In the genomic region with DNA sequence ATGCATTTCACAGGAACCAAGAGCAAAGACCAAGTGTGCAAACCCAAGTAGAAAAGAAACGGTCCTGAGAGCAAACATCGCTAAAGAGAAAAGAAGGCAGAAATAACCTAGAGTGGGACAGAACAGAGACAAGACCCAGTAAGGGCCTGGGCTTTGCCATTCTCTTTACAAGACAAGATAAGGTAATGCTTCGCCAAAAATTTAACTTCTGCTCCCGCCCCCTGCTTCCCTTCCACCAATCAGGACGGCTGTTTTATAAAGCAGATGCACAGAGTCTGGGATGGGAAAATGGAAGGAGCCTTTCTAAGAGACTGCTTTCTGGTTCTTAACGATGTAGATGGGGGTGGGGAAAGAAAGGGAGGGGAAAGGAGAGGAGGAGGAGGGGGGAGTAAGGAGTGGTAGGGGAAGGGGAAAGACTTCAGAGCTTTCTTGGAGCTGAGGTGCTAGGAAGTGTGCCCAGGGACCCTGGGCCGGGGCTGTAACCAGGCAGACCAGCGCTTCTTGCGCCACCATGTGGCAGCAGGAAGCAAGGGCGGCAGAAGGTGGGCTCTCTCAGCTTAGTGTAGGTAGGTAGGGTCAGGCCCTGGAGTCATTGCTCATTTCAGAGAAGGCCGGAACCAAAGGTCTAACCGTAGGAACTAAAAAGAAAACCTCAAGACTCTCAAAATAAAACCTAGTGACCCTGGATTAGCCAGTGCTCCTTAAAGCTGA, we compare ENCODE assay signal across 9 mouse cellular contexts.
DNase-seq lines count a peak whose midpoint lies in the region; ATAC-seq lines count a peak whose summit lies in the region.
"Had no signal": no experiment of that assay in that cellular context is flagged by ENCODE, and none has a peak within 500 bp of the region (broad histone marks: within the 10 kb centered on the region; RNA-seq: fewer than 3 reads in every experiment).

No protein-coding gene starts in this region.

- H3K9ac ChIP-seq in limb, embryonic 11.5 days (ENCODE audit: low read length), result no peak overlapping the region

- H3K27ac ChIP-seq in limb, embryonic 11.5 days (replicated peaks; ENCODE audit: low read depth, low read length), result no peak overlapping the region
- H3K27ac ChIP-seq in limb, embryonic 10.5 days, result no peak overlapping the region
- no peak overlapping the region for H3K27ac ChIP-seq in embryonic facial prominence, embryonic 10.5 days (replicated peaks)

- DNase-seq in limb, embryonic 11.5 days (ENCODE audit: low spot score), result peak; percentile 46
- no peak for DNase-seq in limb, embryonic 10.5 days (ENCODE audit: low spot score)
- DNase-seq in R1 (ENCODE audit: low read depth, low spot score), result peak; percentile 50
- peak; percentile 48 for DNase-seq in embryonic facial prominence, embryonic 10.5 days (ENCODE audit: low spot score)
- DNase-seq in splenic B cell, adult 2 months (ENCODE audit: low read depth, low spot score), result peak; percentile 41
- no peak for DNase-seq in layer of hippocampus, postnatal 36 days
- DNase-seq in heart, adult 18-20 months, result no peak
- DNase-seq: kidney, postnatal 14 days; lung, postnatal 14 days had no signal

- no peaks in the 10 kb centered on the region for H3K9me3 ChIP-seq in limb, embryonic 11.5 days (ENCODE audit: control insufficient read depth, low read length)
- H3K9me3 ChIP-seq in limb, embryonic 10.5 days (replicated peaks), result no peaks in the 10 kb centered on the region
- H3K9me3 ChIP-seq in embryonic facial prominence, embryonic 10.5 days, result no peaks in the 10 kb centered on the region

- 44% methylated on average over 12 of the region's 12 CpGs for WGBS in limb, embryonic 11.5 days
- WGBS in limb, embryonic 10.5 days, result 41% methylated on average over 12 of the region's 12 CpGs
- 42% methylated on average over 12 of the region's 12 CpGs for WGBS in embryonic facial prominence, embryonic 10.5 days

- no peaks in the 10 kb centered on the region; the same call in 1 of the 2 replicates for H3K4me1 ChIP-seq in limb, embryonic 11.5 days (ENCODE audit: control insufficient read depth, insufficient read depth, low read length)
- H3K4me1 ChIP-seq in limb, embryonic 10.5 days, result peaks cover 11% of the 10 kb centered on the region
- H3K4me1 ChIP-seq in embryonic facial prominence, embryonic 10.5 days, result peaks cover 19% of the 10 kb centered on the region

- no peak overlapping the region for H3K4me3 ChIP-seq in limb, embryonic 11.5 days (ENCODE audit: low read depth, low read length)
- no peak overlapping the region for H3K4me3 ChIP-seq in limb, embryonic 10.5 days
- no peak overlapping the region for H3K4me3 ChIP-seq in embryonic facial prominence, embryonic 10.5 days

- H3K27me3 ChIP-seq in limb, embryonic 11.5 days (ENCODE audit: control insufficient read depth, insufficient read depth, low read length), result no peaks in the 10 kb centered on the region
- no peaks in the 10 kb centered on the region for H3K27me3 ChIP-seq in limb, embryonic 10.5 days (ENCODE audit: low read depth, poor library complexity, severe bottlenecking)
- H3K27me3 ChIP-seq in embryonic facial prominence, embryonic 10.5 days (replicated peaks; ENCODE audit: low read depth, poor library complexity, severe bottlenecking), result no peaks in the 10 kb centered on the region; the same call in 1 of the 2 replicates
- H3K27me3 ChIP-seq in splenic B cell, adult 2 months (ENCODE audit: control insufficient read depth, insufficient read depth, low read length, poor library complexity, severe bottlenecking), result no peaks in the 10 kb centered on the region

- no peaks in the 10 kb centered on the region for H3K36me3 ChIP-seq in limb, embryonic 11.5 days (ENCODE audit: control insufficient read depth, insufficient read depth, low read length)
- no peaks in the 10 kb centered on the region for H3K36me3 ChIP-seq in limb, embryonic 10.5 days
- H3K36me3 ChIP-seq in embryonic facial prominence, embryonic 10.5 days (replicated peaks), result no peaks in the 10 kb centered on the region
- no peaks in the 10 kb centered on the region for H3K36me3 ChIP-seq in splenic B cell, adult 2 months (ENCODE audit: control insufficient read depth, insufficient read depth, low read length, poor library complexity, severe bottlenecking)

- no peak for ATAC-seq in limb, embryonic 11.5 days (ENCODE audit: insufficient number of reproducible peaks, low FRiP score, low TSS enrichment, low read depth)

- H3K4me2 ChIP-seq in limb, embryonic 11.5 days (ENCODE audit: low read depth, severe bottlenecking), result no peak overlapping the region

Comparison
In these comparisons a context has a peak if more than half of its experiments do, and no peak if none do; other contexts are left out.
1. DNase-seq: peak in limb, embryonic 11.5 days (single experiment), R1 (single experiment), embryonic facial prominence, embryonic 10.5 days (single experiment) and splenic B cell, adult 2 months (single experiment); none in limb, embryonic 10.5 days (single experiment), layer of hippocampus, postnatal 36 days (0 of 2) and heart, adult 18-20 months (0 of 2).